Mouse (Mus musculus): ENCODE data around the gene Mafg.

- no peak for TF ChIP-seq CTCF (IDR thresholded peaks at IDR 0.05; ENCODE audit: extremely low read depth, insufficient read depth, insufficient read length, insufficient replicate concordance)
- no peak for TF ChIP-seq POLR2A (IDR thresholded peaks at IDR 0.05; ENCODE audit: low read depth, low read length)
Observed at GRCm38 (mm10) chr11:120641869-120642268, 8.5 kb upstream of the Mafg start.

All from spleen, adult 2 months (tissue).